8 mouse cellular contexts compared by ENCODE assay signal in genomic region chr14:26669292-26670073, GRCm38 (mm10). TPM values are rescaled to one million over a fixed set of nuclear protein-coding genes. Genes with fewer than 3 reads are reported as not detected.
DNase-seq lines count a peak whose midpoint lies in the region; ATAC-seq and TF ChIP-seq lines count a peak whose summit lies in the region.

Gene Pde12 (minus strand): TSS chr14:26669883.

- no peaks in the 10 kb centered on the region for H3K27me3 ChIP-seq in megakaryocyte, embryonic 14.5 days (replicated peaks)

- no peak for TF ChIP-seq CTCF in cortical plate, adult 2 months (IDR thresholded peaks at IDR 0.05; ENCODE audit: extremely low read depth, insufficient read depth, low read length)

- H3K36me3 ChIP-seq in megakaryocyte, embryonic 14.5 days (replicated peaks; ENCODE audit: low read length): peaks cover 23% of the 10 kb centered on the region

- peak within 1 kb of the TSS; percentile 97 for H3K4me3 ChIP-seq in cortical plate, adult 2 months (ENCODE audit: insufficient read depth, low read length)
- H3K4me3 ChIP-seq in megakaryocyte, embryonic 14.5 days (replicated peaks): peak within 1 kb of the TSS; percentile 100

- H3K27ac ChIP-seq in cortical plate, adult 2 months (ENCODE audit: insufficient read depth, low read length): peak within 1 kb of the TSS; percentile 44

- peak; percentile 82 to 83 for DNase-seq in gastrocnemius, adult 8-10 months (ENCODE audit: low spot score in 2 of 2)
- peak; percentile 85 for DNase-seq in hindlimb bud, embryonic 11.5 days (ENCODE audit: extremely low spot score, low read depth, low spot score)
- peak; percentile 88 to 93 for DNase-seq in left cerebral cortex, adult 8-10 months (ENCODE audit: low spot score in 2 of 2)
- DNase-seq in right cerebral cortex, postnatal 10 days (ENCODE audit: low spot score in 2 of 2): peak; percentile 88 to 94
- peak; percentile 81 for DNase-seq in urinary bladder, postnatal 25 days (ENCODE audit: low spot score)

- peak; percentile 83 for TF ChIP-seq POLR2A in cortical plate, adult 2 months (IDR thresholded peaks at IDR 0.05; ENCODE audit: extremely low read depth, insufficient read depth, low read length)

- H3K4me1 ChIP-seq in cortical plate, adult 2 months (ENCODE audit: control insufficient read depth, insufficient read depth, low read length): peaks cover 1% of the 10 kb centered on the region; the same call in 1 of the 2 replicates
- H3K4me1 ChIP-seq in megakaryocyte, embryonic 14.5 days: peaks cover 49% of the 10 kb centered on the region

- no peaks in the 10 kb centered on the region for H3K9me3 ChIP-seq in megakaryocyte, embryonic 14.5 days

- peak; percentile 82 for ATAC-seq in activated CD4-positive, CD25-positive, alpha-beta regulatory T cell, adult 4 months

RNA-seq across cellular contexts. Expression of gene Pde12, which starts in this region (rescaled TPM):
- polyA plus RNA-seq in activated CD4-positive, CD25-positive, alpha-beta regulatory T cell, adult 4 months (2017; shearing (Covaris generic)): 1 to 10 TPM; 4.8 to 4.9 TPM
- polyA plus RNA-seq in cortical plate, adult 2 months (2012; rRNA removed): 4.5 and 4.7 TPM in 2 replicates
- total RNA-seq in gastrocnemius, adult 8-10 months (2022): 1 to 10 TPM; 3.7 to 4.7 (median 4.0) TPM
- total RNA-seq in left cerebral cortex, adult 8-10 months (2022): 1 to 10 TPM; 8.5 to 9.9 (median 9.2) TPM
- polyA plus RNA-seq in megakaryocyte, embryonic 14.5 days (2012; ENCODE audit: insufficient read depth, low replicate concordance): 4.6 and 5.2 TPM in 2 replicates

Comparison
In these comparisons a context has a peak if more than half of its experiments do, and no peak if none do; other contexts are left out.
1. Peak in every context shown above with its lines: DNase-seq, ATAC-seq, H3K4me3 ChIP-seq and H3K27ac ChIP-seq.